Mouse (Mus musculus) spleen, postnatal 14 days (tissue): ENCODE data around the gene Riox2.

Experiments used
- DNase-seq, 2 experiments: peaks; one replicate each; pipeline ENCODE4 v3.0.0; 2021 to 2022; ENCODE audit warnings: low spot score in 2 of 2

Gene Riox2

GRCm38 (mm10) chr16:59471637-59472278, at the start of gene Riox2:
Gene Riox2 (plus strand): TSS chr16:59471775.
- peak; percentile 76 to 80 for DNase-seq

GRCm38 (mm10) chr16:59427960-59428359, 43.6 kb upstream of the Riox2 start:
- DNase-seq, result no peak

DNA sequence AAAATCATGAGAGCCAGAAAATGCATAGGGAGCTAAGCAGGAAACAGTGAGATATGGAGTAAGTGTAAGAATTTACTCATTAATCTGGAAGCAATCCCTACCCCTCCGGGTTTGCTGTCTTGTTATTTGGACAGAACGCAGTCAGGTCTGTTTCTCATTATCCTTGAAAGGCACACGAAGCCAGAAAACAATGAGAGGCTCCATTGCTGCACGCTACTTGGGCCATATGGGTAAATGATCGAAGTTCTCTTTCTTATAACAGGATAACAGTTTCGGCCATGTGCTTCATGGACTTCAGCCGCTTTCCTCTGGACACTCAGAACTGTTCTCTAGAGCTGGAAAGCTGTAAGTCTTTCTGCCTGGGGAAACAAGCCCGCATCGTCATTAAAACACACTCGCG, 38.4 kb upstream of the Riox2 start:
- no peak for DNase-seq

GRCm38 (mm10) chr16:59444880-59445559, 26.6 kb upstream of the Riox2 start:
- DNase-seq, result no peak

DNA sequence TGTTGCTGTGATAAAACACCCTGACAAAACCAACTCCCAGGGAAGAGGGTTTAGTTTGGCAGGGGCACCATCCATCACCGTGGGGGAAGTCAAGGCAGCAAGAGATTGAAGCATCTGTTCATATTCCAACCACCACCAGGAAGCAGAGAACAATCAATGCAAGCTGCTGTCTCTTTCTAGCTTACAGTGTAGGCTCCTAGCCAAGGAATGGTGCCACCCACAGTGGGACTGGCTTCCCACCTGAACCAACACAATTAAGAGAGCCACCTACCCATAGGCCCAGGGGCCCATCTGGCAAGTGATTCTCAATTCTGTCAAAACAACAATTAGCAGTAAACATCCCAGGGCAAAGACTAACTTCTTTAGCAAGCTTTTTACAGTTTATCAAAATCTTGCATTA, 23.4 kb upstream of the Riox2 start:
- no peak for DNase-seq

DNA sequence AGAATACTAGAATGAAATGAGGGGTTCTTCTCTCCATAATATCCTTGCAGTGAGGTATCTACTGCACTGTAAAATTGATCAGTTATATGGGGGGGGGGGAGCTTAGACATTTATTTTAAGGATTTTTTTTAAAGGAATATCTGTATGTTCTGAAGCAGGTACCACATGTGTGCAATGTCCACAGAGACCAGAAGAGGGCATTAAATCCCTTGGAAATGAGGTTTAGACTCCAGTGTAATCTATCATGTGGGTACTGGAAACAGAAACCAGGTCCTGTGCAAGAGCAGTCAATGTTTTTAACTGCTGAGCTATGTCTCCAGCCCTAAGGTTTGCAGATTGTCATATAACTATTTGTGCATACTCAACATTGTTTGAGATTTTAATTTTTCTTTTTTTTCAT, 22.5 kb upstream of the Riox2 start:
- DNase-seq, result no peak

- no peak for DNase-seq
These were observed 19.8 kb upstream of the Riox2 start for GRCm38 (mm10) chr16:59451813-59452212.

DNA sequence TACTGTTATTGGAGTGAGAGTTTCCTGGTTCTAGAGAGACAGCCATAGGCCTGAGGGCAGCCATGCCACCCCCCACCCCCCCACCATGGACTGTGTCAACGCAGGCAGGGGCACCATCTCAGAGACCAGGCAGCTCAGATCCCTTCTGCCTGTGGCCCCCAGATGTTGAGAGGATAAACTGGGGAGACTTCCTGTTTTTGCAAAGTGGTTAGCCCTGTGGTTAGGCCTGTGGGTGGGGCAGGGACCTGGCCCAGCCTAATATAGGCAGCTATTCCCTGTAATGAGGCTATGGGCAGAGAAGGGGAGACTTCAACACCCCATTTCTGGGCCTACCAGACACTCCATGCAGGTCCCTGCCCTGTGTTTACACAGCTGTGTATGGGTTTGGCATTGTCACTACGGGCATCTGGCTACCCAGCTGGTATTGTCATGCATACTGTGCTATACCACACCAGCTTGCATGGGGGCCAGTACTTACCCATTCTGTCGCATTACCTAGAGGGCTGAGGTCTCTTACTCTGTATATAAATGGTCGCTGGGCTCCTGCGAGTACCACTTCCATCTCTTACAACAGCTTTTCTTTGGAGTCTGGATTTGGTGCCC, 12.2 kb upstream of the Riox2 start:
- peak in 1 of 2 experiments; percentile 4 for DNase-seq

DNA sequence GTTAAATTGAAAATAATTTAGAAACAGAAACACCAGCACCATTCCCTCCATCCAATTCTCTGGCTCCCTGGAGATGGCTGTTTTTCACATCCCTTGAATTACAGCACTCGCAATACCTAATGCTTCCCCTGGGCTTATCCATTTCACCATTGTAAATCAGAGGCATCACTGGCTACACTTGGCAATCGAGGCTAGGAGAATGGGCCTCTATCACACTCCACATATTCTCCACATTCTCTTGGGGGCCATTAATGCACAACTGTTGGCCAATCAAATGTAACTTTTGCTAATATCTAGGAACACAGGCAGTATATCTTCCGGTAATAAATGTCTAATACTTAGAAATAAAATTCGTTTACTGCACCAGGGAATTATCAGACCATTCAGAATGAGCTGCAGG, 8.0 kb upstream of the Riox2 start:
- DNase-seq, result no peak

GRCm38 (mm10) chr16:59463973-59464372, 7.6 kb upstream of the Riox2 start:
- no peak for DNase-seq

- no peak for DNase-seq
These were observed 1.7 kb upstream of the Riox2 start for GRCm38 (mm10) chr16:59469846-59470245.

DNA sequence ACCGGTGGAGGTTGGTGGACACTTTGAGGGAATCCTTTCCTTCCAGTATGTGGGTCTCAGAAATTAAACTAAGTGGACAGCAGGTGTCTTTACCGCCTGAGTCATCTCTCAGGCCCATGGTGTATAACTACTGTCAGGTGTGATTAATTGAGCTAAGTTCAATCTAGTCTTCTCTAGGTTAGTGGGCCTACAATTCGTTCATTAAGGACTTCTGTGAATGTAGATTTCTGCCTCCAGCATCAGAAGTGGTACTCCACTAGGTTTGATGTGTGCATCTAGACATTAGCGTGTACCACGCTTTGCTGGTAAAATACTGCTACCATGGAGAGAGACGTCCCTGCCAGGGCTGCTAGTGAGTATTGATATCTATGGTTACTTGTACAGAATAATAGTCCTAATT, 971 bp downstream of the Riox2 start:
- no peak for DNase-seq

DNA sequence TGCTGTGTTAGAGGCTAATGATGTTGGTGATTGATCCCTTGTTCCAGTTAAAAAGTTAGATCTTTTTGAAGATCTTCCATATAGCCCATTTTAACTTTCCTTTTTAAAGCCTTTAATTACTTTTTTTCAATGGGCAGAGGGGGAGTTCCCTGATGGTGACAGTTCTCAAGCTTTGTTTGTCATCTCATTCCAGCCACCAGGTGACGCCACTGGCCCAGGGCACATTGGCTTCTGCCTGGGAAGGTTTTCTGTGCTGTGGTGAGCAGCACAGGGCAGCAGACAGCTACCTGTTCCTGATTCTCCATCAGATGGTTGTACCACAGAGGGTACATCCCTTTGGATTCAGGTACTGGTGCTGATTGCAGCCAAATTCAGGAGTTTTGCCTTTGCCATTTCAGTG, 3.2 kb downstream of the Riox2 start:
- peak; percentile 26 to 58 for DNase-seq

GRCm38 (mm10) chr16:59477955-59478354, 6.4 kb downstream of the Riox2 start:
- DNase-seq, result no peak

- no peak for DNase-seq
These were observed 15.7 kb downstream of the Riox2 start for GRCm38 (mm10) chr16:59487239-59487638.

DNA sequence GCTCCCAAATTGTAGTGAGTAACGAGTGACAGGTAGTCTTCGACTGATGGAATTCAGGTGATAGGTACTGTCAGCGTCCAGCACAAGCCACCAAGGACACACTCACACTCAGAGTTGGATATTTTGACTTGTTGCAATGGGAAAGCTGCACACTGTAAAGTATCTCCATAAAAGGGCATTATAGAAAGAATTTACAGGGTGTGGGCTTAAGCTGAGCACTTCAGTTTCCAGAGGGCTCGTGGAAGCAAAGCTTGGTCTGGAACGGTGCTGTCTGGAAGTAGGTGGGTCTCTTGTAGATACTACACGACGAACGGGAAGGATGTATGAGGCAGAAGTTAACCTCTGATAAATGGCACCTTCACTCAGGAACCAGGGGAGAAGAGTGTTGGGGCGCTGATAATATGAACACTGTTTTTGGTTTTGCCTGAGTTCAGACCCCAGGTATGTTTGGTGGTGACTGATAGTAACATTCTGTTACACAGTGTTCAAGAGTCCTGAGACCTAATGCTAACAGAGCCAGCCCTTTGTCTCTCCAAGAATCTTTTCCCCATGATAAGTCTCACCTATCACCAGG, 16.5 kb downstream of the Riox2 start:
- no peak for DNase-seq

DNA sequence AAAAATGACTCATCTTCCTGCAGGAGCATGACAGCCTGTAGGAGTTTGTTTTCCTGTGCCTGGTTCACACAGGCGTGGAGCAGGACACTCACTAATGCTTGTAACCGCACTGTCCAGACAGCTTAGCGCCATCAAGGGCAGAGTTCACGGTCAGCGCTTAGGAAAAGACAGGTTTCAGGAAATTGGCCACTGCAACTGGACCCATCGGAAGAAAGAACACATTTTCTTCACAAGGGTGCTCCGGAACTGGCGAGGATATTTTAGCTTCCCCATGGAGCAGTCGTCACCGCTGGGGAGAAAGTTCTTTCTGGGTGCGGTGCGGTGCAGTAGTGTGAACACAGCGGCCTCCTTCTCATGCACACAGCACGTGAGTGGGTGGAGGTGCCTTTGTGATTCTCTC, 21.6 kb downstream of the Riox2 start:
- no peak for DNase-seq

DNA sequence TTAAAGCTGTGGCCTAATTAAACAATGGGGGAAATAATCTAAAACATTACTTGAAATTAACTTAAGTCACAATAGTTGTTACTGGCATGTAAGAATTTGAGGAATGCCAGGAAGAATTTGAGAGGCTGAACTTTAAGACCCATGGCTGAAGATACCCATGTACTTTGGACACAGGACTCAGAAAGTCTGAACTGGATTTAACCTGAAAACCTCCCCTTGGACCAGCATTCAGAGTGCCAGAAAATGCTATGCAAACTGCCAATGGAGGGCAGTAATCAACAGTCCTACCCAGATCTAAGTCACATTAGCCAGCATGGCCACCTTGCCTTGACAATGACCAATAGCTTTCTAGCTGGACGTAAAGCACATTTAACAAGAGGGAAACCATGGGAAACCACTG, 26.4 kb downstream of the Riox2 start:
- no peak for DNase-seq

DNA sequence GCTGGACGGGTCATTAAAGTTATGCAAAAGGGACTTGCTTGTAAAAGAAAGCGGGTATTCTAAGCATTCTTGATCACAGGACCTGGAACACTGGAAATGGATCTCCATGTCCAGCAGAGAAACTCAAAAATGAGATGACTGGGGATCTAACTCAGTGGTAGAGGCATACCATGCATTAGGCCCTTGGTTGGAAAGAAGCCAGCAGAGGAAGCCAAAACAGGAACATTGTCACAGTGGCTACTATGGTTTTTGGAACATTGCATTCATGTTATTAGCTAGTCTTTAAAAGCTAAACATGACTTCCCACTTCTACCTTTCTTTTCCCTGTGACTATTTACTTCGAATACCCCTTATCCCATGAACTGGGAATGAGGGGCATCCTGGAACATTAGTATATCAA, 27.6 kb downstream of the Riox2 start:
- no peak for DNase-seq

- DNase-seq, result no peak
These were observed 38.3 kb downstream of the Riox2 start for GRCm38 (mm10) chr16:59509830-59510229.

DNA sequence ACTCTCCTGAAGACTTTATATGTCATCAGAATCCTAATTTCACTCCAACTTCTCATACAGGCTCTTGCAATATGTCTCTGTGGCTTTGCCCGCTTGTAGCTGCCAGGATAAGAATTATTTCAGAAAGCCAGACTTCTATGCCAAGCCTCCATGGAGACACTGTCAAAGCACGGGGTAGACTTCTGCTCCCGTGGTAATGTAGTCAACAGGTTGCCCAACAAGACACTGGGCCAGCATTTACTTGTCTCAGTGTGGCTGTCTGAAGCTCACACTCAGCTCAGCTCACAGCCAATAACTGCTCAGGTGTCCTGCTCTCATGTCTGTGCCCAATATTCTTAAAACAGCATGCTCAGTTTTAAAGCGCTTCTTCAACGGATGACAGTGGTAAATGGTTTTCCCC, 43.6 kb downstream of the Riox2 start:
- DNase-seq, result no peak

DNA sequence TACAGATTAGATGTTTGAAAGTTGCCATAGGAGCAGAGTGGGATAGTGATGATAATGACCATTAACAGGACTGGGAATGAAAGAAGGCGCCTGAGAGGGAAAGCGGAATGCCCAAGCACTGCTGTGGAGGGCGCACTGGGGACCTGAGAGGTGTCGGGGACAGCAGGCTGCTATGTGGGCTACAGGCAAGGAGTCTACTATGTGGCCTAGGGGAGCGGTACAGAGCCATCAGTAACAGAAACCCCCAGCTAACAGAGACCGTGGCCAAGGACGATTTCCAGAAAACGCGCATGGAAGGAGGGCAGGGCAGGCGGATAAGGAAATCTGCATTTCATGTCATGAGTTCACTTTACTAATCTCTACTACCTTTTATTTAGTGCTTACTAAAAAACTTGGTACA, 45.4 kb downstream of the Riox2 start:
- DNase-seq, result no peak
